Mouse (Mus musculus) heart, adult 11 months (tissue): ENCODE results near the gene Slc10a1.
A peak's percentile ranks its signal among the peaks of the same experiment; 100 is the strongest.

Experiments used
- DNase-seq: peaks from one replicate; pipeline ENCODE4 v3.0.0; 2022

The Slc10a1 gene

DNA sequence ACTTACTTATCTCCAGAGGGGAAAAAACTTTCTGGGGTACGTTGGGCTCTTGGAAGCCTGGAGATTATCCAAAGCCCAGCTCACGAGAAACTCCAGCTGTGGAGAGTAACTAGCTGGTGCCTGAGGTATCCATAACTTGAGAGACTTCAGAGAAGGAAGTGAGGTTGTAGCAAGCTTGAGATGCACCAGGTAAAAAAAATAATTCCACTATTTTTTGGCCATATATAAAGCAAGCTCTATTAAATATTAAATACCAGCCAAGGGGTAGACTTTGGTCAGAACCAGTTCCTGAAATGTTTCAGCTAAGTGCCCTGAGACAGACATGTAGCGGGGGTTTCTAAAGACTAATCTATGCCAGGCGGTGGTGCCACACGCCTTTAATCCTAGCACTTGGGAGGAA is at the start of gene Slc10a1:
Slc10a1 (minus strand) TSS at position 101 of the 400 bp plus-strand sequence.
- peak; percentile 44 for DNase-seq

DNA sequence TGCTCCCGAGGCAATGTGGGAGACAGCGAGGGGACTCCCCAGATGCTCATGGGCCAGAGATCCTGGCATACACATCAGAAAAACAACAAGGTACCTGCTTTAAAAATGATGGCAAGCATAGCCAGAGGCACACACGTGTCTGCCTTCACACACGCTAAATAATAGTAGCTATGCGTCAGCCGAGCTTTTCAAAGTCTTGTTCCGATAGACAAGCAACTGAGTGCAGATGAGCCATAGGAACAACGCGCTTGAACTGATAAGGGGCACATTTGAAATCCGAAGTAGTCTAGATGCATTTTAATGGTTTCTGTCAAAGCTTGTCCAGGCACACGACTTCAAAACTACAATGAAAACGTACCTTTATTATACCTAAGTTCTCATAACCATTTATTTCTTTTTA is 49.1 kb upstream of the Slc10a1 start:
- DNase-seq: no peak

DNA sequence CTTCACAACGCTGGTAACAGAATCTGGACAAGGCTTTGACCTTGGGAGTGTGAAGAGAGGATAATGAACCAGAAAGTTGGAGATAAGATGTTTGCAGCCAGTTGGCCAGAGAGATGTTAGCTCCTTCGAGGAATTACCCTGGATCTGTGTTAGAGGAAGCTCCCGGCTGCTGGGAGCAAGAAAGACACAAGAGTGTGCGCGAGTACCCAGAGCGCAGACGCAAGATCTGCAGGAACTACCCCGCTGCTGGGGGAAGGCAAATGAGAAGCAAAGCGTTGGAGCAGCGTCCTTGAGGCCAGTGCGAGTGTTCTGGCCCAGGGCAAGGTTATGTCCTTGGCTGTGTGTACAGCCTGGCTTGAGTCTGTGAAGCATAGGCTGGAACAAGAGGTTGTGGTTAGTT is 45.0 kb upstream of the Slc10a1 start:
- no peak for DNase-seq

DNA sequence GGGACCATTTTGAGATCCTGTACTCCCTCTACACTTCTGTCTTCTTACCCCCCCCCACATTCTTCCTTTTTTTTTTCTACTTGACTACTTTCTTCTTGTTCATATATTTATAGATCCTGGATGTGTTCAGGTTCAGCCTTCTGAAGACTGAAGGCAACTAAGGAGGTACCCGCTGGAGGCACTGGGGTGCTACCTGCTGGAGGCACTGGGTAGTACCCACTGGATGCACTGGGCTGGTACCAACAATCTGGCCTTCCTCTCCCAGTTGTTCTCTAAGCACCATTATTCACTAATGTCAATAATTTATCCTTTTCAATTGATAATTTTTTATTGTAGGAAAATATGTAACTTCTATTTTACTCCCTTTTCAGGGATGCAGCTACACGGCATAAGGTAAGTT is 43.5 kb upstream of the Slc10a1 start:
- no peak for DNase-seq

DNA sequence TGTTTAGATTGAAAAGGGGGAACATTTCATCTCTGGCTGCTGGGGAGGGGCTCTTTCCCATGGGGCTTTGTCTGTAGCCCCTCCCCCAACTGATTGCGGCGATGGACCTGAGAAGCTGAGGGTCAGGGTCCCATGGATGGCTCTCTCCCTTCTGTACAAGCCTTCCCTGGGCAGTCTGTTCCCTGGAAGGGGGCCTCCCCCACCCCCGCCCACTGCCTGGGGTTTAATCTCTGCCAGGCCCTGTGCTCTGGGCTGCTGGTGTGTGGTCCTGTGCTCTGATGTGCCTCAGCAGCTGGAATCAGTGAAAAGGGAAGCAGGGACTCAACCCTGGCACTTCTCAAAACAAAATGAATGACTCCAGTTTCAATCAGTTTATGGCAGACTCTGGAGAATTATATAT is 41.3 kb upstream of the Slc10a1 start:
- DNase-seq: peak; percentile 85

DNA sequence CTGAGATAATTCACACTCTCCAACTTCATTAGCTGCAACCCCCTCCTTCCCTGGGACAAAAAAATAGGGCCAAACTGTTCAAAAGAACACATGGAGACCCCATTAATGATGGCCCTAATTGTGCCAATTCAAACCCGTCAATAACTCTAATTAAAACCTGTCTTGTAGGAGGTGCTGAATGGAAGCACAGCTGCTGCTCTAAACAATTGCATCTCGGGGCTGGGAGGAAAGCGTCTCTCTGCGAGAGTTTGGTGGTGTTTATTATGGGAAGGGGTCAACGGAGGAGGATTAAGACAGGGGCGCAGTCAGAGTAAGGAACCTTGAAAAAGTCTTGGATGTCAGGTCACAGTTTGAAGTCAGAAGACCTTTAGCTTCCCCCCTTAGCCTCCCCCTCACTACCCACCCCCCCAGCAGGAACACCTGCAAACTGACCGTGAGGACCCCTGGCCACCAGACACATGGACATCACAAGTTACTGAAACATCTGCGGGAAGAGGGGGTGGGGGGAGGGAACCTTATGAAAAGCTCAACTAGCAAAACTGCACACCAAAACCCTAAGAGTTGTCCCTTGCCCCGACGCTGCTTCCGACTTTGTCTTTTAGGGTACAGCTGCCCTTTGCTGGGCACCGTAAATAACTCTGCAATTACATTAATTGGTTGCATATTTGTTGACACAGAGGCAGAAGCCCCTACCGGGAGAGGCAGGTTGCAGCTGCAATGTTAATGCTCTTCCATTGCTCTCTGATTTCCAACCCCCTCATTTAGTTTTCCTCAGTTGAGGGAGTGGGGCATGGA is 34.5 kb upstream of the Slc10a1 start:
- peak; percentile 24 for DNase-seq

DNA sequence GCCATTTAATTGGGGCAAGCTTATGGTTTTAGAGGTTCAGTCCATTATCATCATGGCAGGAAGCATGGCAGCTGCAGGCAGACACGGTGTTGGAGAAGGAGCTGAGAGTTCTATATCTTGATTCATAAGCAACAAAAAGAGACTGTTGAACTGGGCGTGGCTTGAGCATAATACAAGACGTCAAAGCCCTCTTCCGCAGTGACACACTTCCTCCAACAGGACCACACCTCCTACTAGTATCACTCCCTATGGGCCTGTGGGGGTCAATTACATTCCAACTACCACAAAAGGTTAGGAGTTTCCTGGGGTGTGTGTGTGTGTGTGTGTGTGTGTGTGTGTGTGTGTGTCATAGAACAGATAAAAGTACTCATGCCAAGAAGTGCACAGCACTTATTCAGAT is 32.4 kb upstream of the Slc10a1 start:
- peak; percentile 29 for DNase-seq

DNA sequence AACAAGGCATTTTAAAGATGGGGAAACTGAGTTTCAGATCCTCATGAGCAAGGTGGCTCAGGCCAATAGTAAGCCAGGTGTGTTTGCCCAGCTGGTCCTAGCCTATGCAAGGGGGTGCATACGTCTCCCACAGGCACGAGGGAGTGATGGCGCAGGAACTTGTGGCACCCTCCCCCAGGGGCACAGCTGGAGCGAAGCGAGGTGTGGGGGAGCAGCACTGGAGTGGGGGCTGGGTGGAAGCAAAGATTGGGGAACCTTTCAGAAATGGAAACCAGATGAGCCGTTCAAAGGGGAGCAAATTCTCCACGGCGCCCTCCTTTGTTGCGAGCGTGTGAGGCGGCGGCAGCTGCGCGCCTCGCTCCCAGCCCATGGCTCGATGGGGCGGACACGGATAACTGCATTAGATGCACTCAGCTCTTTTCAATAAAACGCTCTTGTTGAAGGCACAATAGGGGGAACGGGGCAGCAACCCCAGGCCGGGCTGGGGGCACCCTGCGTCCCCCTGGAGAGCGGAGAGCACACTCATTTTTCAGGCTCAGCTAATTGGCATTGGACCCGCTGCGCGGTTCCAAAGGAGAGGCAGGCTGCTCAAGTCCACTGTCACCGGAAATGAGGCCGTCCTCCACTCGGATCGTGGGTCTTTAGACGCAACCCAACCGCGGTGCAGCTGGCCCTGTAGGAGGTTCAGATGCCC is 30.2 kb upstream of the Slc10a1 start:
- DNase-seq: peak; percentile 72

DNA sequence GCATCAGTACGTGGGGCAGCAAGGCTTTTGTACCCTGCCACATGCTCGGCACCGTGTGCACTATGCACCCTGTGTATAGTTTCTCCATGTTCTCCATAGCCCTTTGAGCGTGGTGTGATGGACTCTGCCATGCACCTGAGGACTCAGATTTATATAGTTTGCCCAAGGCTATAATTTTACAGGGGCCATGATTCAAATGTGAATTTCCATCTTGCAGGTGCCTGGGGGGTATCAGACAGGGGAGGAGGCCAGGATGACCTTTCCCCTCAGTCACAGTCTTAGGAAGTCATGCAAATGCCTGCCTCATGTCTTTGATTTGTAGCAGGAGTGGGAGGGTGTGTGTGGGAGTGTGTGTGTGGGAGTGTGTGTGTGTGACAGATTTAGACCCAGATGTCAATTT is 29.1 kb upstream of the Slc10a1 start:
- DNase-seq: peak; percentile 46

DNA sequence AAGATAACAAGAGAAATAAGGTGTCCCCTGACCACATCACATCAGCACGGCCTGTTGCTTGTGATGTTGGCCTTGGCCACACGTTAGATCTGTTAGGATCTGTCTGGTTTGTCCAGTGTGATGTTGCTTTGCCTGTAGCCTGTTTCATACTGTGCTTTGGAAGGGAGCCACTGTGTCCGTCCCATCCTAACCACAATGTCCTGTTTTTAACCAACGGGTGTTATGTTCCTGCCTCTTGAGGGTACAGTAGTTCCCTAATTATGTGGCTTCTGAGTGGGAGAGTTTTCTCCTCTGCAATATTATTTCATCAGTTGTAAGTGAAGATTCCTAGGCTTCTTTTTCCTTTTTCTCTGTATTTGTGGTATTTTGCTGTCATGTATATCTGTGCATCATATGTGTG is 26.8 kb upstream of the Slc10a1 start:
- peak; percentile 50 for DNase-seq

DNA sequence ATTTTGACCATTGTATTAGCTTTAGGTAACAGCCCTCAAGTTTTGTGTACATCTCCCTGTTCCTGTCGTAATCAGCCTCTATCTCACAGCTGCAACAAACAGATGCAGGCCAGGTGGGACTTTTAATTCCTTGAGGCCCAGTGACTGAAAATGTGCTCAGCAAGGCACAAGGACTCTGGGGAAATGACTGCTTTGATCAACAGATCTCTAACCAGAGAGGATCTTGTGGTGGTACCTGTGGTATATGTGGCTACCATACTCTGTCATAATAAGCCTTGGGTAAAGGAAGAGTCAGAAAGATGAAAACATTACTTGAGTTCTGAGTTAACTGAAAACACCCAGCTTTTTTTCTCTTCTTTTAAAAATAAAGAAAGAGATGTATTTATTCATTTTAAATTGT is 25.3 kb upstream of the Slc10a1 start:
- peak; percentile 31 for DNase-seq

DNA sequence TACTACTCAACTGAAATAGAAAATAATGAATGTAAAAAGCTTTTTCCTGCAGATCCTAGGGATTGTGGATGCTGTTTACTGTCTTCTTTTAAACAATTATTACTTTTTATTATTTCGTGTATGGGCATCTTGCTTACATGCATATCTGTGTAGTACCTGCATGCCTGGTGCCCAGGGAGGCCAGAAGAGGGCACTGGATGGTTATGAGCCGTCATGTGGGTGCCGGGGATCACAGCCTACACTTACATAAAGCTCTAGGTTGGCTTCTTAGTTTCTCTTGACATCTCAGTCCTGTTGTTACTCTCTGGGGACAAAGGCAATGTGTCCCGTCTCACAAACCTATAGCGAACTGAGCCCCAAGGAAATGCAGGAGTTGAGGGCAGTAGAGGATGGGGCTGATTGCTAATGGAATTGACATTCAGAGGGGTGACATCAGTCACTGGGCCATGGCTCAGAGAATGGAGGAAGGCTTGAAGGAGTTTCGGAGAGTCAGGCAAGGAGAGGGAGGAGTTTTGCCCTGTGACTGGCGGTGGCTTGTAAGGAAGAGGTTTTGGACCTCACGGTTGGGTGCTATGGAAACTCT is 24.1 kb upstream of the Slc10a1 start:
- peak; percentile 86 for DNase-seq

DNA sequence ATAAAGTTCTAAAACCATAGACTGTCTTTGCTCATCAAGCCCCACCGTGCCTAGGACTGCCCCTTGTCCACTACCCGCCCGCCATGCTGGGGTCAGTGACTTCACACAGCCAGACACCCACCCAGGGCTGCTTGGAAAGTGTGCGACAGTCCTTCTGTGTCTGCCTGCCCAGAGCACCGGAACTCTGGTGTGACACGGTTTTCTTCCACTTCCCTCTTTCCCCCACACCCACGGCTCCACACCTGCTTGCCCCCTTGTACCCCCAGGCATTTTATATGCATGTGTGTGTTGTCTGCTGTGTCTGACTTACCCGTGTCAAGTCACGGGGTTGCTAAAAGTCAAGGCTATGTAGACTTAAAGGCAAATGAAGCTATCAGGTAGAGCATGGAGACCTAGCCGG is 23.3 kb upstream of the Slc10a1 start:
- peak; percentile 58 for DNase-seq

DNA sequence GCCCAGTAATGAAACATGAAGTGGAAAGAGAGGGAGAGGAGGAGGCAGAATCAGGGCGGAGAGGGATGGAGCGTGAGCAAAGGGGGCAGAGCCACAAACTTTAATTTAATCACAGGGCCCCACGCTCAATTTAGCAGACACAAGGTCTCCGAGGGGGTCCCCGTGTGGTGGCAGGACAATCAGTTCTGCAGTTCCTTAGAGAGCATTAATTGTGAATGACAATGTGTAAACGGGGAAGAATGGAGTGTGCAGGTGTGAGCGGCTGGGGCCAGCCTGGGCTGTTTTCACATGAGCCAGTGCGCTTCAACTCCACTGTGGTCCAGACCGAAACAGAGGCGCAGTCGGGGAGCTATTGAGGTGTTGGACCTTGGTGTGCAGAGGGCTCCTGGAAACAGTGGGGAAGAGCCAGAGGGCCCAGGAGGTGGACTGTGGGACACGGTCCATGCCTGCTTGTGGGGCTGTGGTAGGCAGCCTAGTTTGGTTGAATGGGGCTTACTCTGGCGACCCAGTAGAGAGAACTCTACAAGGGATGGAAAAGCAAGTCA is 22.5 kb upstream of the Slc10a1 start:
- peak; percentile 72 for DNase-seq

DNA sequence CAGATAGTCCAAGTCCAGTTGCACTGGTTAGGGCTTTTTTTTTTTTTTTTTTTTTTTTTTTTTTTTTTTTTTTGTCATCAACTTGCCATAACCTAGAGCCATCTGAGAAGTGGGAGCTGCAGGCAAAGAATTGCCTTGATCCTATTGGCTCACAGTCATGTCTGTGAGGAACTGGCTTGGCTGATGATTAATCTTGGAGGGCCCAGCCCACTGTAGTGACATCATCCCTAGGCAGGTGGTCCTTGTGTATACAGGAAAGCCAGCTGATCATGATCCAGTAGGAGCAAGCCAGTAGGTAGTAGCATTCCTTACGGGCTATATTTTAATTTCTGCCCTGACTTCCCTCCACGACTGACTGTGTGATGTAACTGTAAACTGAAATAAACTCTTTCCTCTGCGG is 19.8 kb upstream of the Slc10a1 start:
- peak; percentile 70 for DNase-seq

DNA sequence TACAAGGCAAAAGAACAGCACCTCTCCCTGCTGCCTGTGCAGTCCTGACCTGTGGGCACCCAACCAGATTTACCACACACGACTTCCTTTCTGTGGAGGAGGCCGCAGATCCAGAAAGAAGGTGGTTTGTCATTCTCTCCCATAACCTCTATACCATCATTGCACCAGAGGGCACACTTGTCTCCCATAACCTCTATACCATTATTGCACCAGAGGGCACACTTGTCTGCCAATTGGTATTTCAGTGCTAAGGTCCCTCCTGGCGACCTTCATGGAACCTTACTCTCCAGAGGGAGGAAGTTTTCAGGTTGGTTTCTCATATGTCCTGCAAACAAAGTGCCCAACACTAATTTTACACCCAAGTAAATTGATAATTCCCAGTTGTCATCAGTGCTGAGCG is 18.1 kb upstream of the Slc10a1 start:
- DNase-seq: peak; percentile 48

DNA sequence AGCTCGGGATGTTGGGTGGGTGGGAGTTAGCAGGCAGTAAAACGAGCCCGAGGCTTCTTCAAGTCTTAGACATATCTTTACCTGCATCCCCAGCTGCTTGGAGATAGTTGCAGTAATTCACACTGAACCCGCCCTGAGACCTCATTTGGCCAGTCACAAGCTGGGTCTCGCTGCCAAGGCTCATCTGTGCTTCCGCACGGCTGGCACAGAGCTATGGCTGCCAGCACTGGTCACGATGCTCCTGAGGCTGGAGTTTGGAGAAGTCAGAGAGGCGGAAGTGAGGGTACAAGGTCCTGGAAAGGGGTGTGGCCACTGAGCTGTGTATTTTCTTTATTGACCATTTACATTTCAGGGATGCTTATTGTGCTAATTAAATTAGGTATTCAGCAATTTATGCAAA is 15.2 kb upstream of the Slc10a1 start:
- DNase-seq: peak; percentile 81

DNA sequence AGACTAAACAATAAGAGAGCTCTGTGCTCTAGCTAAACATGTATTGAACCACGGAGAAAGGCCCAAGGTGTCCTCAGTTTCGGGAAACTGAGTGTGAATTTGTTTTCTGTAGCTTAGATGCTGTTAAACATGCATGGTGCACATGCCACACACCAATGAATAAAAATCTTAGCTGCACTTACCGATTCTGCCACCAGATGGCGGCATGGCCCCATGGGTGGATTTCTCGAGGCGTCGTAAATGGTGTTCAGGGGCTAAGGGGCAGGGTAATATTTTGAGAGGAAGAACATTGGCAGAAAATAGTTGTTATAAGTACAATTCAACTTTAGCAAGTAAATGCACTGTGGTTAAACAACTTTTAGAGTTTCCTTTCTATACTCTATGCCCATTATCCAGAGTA is 13.8 kb upstream of the Slc10a1 start:
- DNase-seq: peak; percentile 88

DNA sequence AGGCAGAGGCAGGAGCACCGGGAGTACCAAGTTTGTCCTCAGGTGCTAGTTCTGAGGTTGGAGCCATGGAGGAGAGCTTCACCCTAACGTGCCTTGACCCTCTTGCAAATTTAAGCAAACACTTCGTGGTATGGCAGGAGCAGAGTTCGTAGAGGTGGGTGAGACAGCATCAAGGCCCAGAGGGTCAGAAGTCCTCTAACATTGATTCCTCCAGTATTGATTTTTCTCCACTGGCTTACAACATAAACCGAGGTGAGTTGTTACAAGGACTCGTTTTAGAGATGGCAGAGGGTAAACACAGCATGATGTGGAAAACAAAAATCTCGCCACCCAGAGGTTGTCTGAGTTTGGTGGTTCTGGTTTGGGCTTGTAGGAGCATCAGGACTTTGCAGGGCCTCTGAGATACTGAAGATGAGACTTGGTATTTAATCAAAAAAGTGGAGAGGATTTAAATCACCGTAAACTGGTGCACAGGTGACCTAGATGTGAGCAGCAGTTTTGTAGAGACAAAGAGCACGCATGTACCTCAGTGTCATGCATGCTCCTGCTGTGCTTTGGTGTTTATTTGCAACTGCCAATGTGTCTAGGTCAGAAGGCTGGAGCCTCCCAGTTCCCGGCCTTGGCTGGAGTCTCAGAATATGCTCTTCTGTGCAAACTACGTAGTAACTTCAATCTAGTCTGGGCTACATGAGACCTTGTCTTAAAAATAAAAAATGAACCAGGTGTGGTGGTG is 7.6 kb upstream of the Slc10a1 start:
- DNase-seq: peak; percentile 55

DNA sequence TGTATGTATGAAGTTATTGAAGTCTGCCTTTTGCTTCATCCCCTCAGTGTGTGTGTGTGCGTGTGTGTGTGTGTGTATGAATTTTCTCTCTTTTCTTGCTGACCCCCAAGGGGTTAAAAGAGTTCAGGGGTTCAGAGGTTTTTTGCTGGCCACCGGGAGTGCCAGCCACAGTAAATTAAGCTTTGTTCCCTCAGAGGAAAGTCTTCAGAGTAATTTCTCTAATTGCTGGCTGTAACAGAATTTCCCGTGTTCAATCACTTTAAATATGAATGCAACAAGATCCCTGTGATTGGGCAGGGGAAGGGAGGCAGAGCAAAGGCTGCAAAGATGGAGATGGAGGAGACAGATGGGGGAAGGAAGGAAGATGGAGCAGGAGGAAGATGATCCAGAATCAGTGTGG is 3.3 kb upstream of the Slc10a1 start:
- peak; percentile 41 for DNase-seq

DNA sequence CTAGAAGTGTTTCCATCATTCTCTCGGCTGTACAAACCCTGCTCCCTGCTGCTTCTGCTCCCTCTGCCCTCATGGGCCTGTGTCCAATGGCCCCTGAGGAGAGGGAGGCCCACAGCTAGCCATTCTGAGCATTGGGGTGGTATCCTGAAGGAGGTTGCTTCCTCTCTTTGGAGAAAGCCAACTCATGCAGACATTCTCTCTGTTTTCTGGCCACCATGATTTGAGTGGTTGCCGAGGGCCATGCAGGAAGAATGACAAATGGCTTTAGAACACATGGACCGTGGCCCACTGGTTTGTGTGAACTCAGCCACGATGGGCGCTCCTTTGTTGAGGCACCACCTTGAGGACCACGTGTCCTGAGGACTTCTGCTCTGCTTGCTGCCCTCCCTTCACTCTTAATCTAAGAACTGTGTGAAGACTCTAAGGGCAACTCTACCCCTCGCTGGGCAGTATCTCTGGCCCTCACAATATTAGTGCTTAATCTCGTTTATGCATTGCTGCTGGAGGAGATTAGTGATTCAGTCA is 1.7 kb upstream of the Slc10a1 start:
- DNase-seq: peak; percentile 61

DNA sequence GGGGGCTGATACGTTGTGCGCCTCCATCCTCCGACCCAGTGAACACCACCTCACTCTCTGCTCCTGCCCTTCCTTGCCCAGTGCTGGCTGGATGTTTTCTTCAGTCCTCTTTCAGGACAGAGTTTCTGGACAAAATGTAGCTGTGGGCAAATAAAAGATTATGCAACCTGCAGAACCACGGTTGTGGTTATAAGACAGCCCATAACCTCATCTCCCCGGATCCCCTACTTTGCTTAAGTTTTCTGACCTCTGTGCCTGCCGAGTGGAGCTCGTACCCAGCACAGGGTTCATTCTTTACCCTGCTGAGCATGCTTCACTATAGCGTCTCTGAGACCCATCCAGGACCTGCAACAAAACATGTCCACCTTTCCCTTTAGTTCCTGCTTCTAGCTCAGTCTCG is 587 bp downstream of the Slc10a1 start:
- no peak for DNase-seq
